Mouse (Mus musculus): Measurements from ENCODE around the gene 3100002H09Rik. TPM values are rescaled to one million over a fixed set of nuclear protein-coding genes. Genes with fewer than 3 reads are reported as not detected.

3100002H09Rik gene
- total and polyA plus RNA-seq, 2 experiments = not detected

DNA sequence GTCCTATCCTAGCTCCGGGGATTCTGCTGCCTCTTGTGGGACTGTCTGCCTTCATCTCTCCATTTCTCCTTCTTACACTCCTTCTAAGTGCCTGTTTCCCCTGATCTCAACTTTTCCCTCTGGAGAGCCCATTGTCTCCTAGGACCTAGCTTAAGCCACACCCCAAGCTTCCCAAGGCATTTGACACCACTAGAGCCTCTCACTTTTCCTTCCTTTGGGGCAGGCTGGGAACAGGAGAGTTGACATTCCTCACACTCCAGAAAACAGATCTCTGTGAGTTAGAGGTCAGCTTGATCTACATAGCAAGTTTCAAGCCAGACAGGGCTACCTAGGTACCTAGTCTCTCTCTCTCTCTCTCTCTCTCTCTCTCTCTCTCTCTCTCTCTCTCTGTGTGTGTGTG, 3.6 kb upstream of the 3100002H09Rik start:
- H3K36me3 ChIP-seq (ENCODE audit: control insufficient read depth, insufficient read depth, low read length) = no peaks in the 10 kb centered on the region
- no peaks in the 10 kb centered on the region for H3K79me2 ChIP-seq (ENCODE audit: control insufficient read depth, insufficient read depth, low read length)
- peaks cover 2% of the 10 kb centered on the region; the same call in 1 of the 2 replicates for H3K4me1 ChIP-seq (ENCODE audit: control insufficient read depth, insufficient read depth, low read length)
- H3K9ac ChIP-seq (ENCODE audit: low read depth, low read length) = no peak overlapping the region
- WGBS = 20% methylated on average over 1 of the region's 1 CpGs
- no peak for DNase-seq (ENCODE audit: extremely low read depth, low read depth, low spot score)
- no peak overlapping the region for H3K4me3 ChIP-seq (ENCODE audit: insufficient read depth, low read depth, low read length)
- TF ChIP-seq POLR2A (IDR thresholded peaks at IDR 0.05; ENCODE audit: extremely low read depth, insufficient read depth, low read length) = no peak
- TF ChIP-seq CTCF (IDR thresholded peaks at IDR 0.05; ENCODE audit: low read depth, low read length) = no peak
- H3K27ac ChIP-seq (replicated peaks; ENCODE audit: insufficient read depth, low read depth, low read length) = no peak overlapping the region
- no peaks in the 10 kb centered on the region for H3K27me3 ChIP-seq (ENCODE audit: control insufficient read depth, insufficient read depth, low read length)

- H3K36me3 ChIP-seq (ENCODE audit: control insufficient read depth, insufficient read depth, low read length) = no peaks in the 10 kb centered on the region
- no peaks in the 10 kb centered on the region for H3K79me2 ChIP-seq (ENCODE audit: control insufficient read depth, insufficient read depth, low read length)
- no peak overlapping the region for H3K9ac ChIP-seq (ENCODE audit: low read depth, low read length)
- no peaks in the 10 kb centered on the region for H3K27me3 ChIP-seq (ENCODE audit: control insufficient read depth, insufficient read depth, low read length)
- TF ChIP-seq POLR2A (IDR thresholded peaks at IDR 0.05; ENCODE audit: extremely low read depth, insufficient read depth, low read length) (no peak), CTCF (IDR thresholded peaks at IDR 0.05; ENCODE audit: low read depth, low read length) (no peak)
- no peak overlapping the region for H3K4me3 ChIP-seq (ENCODE audit: insufficient read depth, low read depth, low read length)
- H3K27ac ChIP-seq (replicated peaks; ENCODE audit: insufficient read depth, low read depth, low read length) = no peak overlapping the region
- DNase-seq (ENCODE audit: extremely low read depth, low read depth, low spot score) = no peak
- 36% methylated on average over 4 of the region's 4 CpGs for WGBS
- H3K4me1 ChIP-seq (ENCODE audit: control insufficient read depth, insufficient read depth, low read length) = peaks cover 2% of the 10 kb centered on the region; the same call in 1 of the 2 replicates
Measured at GRCm38 (mm10) chr4:124611768-124612167, 1.2 kb upstream of the 3100002H09Rik start.

DNA sequence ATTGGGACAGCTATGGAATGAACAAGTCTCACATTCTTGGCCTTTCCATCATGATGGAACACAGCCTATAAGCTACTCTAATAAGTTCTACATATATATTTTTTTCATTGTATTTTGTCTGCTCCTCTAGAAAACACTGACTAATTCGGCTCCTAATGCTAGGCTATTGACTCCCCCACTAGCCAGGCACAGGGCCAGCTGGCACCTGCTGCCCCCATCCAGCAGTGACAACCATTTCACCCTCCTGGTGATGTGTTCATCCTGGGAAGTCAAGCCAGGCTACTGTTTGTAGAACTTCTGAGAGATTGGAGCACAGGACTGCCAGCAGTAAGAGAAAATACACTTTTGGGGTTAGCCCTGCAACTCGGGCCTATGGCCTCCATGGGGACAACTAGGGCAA, 537 bp downstream of the 3100002H09Rik start:
- TF ChIP-seq CTCF (IDR thresholded peaks at IDR 0.05; ENCODE audit: low read depth, low read length) (no peak), POLR2A (IDR thresholded peaks at IDR 0.05; ENCODE audit: extremely low read depth, insufficient read depth, low read length) (no peak)
- H3K4me1 ChIP-seq (ENCODE audit: control insufficient read depth, insufficient read depth, low read length) = peaks cover 2% of the 10 kb centered on the region; the same call in 1 of the 2 replicates
- no peak overlapping the region for H3K27ac ChIP-seq (replicated peaks; ENCODE audit: insufficient read depth, low read depth, low read length)
- WGBS = 17% methylated on average over 2 of the region's 2 CpGs
- no peak overlapping the region for H3K9ac ChIP-seq (ENCODE audit: low read depth, low read length)
- no peak overlapping the region for H3K4me3 ChIP-seq (ENCODE audit: insufficient read depth, low read depth, low read length)
- no peaks in the 10 kb centered on the region for H3K27me3 ChIP-seq (ENCODE audit: control insufficient read depth, insufficient read depth, low read length)
- H3K79me2 ChIP-seq (ENCODE audit: control insufficient read depth, insufficient read depth, low read length) = no peaks in the 10 kb centered on the region
- no peak for DNase-seq (ENCODE audit: extremely low read depth, low read depth, low spot score)
- no peaks in the 10 kb centered on the region for H3K36me3 ChIP-seq (ENCODE audit: control insufficient read depth, insufficient read depth, low read length)

- Histone ChIP-seq H3K27ac (replicated peaks; ENCODE audit: insufficient read depth, low read depth, low read length) (no peak overlapping the region), H3K4me1 (ENCODE audit: control insufficient read depth, insufficient read depth, low read length) (peaks cover 2% of the 10 kb centered on the region; the same call in 1 of the 2 replicates), H3K4me3 (ENCODE audit: insufficient read depth, low read depth, low read length) (no peak overlapping the region), H3K9ac (ENCODE audit: low read depth, low read length) (no peak overlapping the region), H3K27me3 (ENCODE audit: control insufficient read depth, insufficient read depth, low read length) (no peaks in the 10 kb centered on the region), H3K79me2 (ENCODE audit: control insufficient read depth, insufficient read depth, low read length) (no peaks in the 10 kb centered on the region), H3K36me3 (ENCODE audit: control insufficient read depth, insufficient read depth, low read length) (no peaks in the 10 kb centered on the region)
- 72% methylated on average over 8 of the region's 8 CpGs for WGBS
- TF ChIP-seq POLR2A (IDR thresholded peaks at IDR 0.05; ENCODE audit: extremely low read depth, insufficient read depth, low read length) (no peak), CTCF (IDR thresholded peaks at IDR 0.05; ENCODE audit: low read depth, low read length) (no peak)
- no peak for DNase-seq (ENCODE audit: extremely low read depth, low read depth, low spot score)
Measured at GRCm38 (mm10) chr4:124607166-124607565, 3.4 kb downstream of the 3100002H09Rik start.

- DNase-seq (ENCODE audit: extremely low read depth, low read depth, low spot score) = no peak
Measured at GRCm38 (mm10) chr4:124606180-124606579, 4.4 kb downstream of the 3100002H09Rik start.

DNA sequence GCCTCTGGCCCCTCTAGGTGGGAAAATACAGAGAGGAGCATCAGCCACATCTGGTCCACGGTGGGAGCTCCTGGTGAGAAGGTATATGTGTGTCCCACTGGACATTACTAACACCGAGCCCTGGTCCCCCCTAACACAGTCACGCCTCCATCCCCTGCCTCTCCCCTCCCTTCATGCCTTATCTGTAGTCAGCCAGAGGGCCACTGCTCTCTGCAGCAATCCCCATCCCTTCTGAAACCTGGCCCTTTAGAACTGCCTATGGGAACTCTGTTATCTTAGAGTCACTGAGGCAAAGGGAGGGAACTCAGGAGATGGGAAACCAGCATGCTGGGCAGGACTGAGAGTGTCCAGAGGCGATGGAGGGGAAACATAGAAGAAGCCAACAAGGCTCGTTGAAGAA, 5.3 kb downstream of the 3100002H09Rik start:
- no peak for DNase-seq (ENCODE audit: extremely low read depth, low read depth, low spot score)
- Histone ChIP-seq H3K4me1 (ENCODE audit: control insufficient read depth, insufficient read depth, low read length) (no peaks in the 10 kb centered on the region), H3K27ac (replicated peaks; ENCODE audit: insufficient read depth, low read depth, low read length) (no peak overlapping the region), H3K4me3 (ENCODE audit: insufficient read depth, low read depth, low read length) (no peak overlapping the region), H3K36me3 (ENCODE audit: control insufficient read depth, insufficient read depth, low read length) (no peaks in the 10 kb centered on the region), H3K79me2 (ENCODE audit: control insufficient read depth, insufficient read depth, low read length) (no peaks in the 10 kb centered on the region), H3K27me3 (ENCODE audit: control insufficient read depth, insufficient read depth, low read length) (no peaks in the 10 kb centered on the region), H3K9ac (ENCODE audit: low read depth, low read length) (no peak overlapping the region)
- 56% methylated on average over 5 of the region's 5 CpGs for WGBS
- no peak for TF ChIP-seq CTCF (IDR thresholded peaks at IDR 0.05; ENCODE audit: low read depth, low read length)
- TF ChIP-seq POLR2A (IDR thresholded peaks at IDR 0.05; ENCODE audit: extremely low read depth, insufficient read depth, low read length) = no peak

More at GRCm38 (mm10) chr4:124606180-124606579, 4.4 kb downstream of the 3100002H09Rik start:
- Histone ChIP-seq H3K36me3 (ENCODE audit: control insufficient read depth, insufficient read depth, low read length) (no peaks in the 10 kb centered on the region), H3K9ac (ENCODE audit: low read depth, low read length) (no peak overlapping the region), H3K4me3 (ENCODE audit: insufficient read depth, low read depth, low read length) (no peak overlapping the region), H3K4me1 (ENCODE audit: control insufficient read depth, insufficient read depth, low read length) (no peaks in the 10 kb centered on the region), H3K27me3 (ENCODE audit: control insufficient read depth, insufficient read depth, low read length) (no peaks in the 10 kb centered on the region), H3K79me2 (ENCODE audit: control insufficient read depth, insufficient read depth, low read length) (no peaks in the 10 kb centered on the region), H3K27ac (replicated peaks; ENCODE audit: insufficient read depth, low read depth, low read length) (no peak overlapping the region)
- WGBS = 87% methylated on average over 3 of the region's 3 CpGs
- no peak for TF ChIP-seq POLR2A (IDR thresholded peaks at IDR 0.05; ENCODE audit: extremely low read depth, insufficient read depth, low read length)
- TF ChIP-seq CTCF (IDR thresholded peaks at IDR 0.05; ENCODE audit: low read depth, low read length) = no peak
